Mouse (Mus musculus): ENCODE results near the gene Ppp1r11.

DNA sequence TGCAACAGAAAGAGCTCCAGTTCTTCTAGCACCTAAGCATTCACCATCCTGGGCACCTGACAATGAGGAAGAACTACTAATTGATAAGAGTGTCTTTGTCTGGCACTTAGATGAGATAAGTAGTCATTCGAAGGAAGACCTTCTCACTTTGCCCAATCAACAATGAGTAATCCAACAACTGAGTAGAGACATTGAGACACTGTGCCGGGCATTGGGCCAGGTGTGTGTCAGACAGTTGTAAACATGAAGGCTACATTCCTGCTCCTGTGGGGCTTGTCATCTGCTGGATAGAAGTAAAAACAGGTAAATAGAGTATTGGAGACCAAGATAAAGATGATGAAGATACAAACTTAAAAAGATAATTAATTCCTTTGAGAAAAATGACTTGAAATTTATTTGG lies 13.5 kb downstream of the Ppp1r11 start:
- TF ChIP-seq CTCF (IDR thresholded peaks at IDR 0.05; ENCODE audit: control insufficient read depth, insufficient read depth, low read length) (no peak), POLR2A (IDR thresholded peaks at IDR 0.05; ENCODE audit: borderline replicate concordance, control insufficient read depth, low read depth, low read length) (no peak)

Data from bone marrow, adult 2 months (tissue).